ENCODE assay signal across 28 mouse cellular contexts in genomic region chr6:106758299-106758698, GRCm38 (mm10). TPM values are rescaled to one million over a fixed set of nuclear protein-coding genes. Genes with fewer than 3 reads are reported as not detected.
DNase-seq lines count a peak whose midpoint lies in the region; ATAC-seq and TF ChIP-seq lines count a peak whose summit lies in the region.
"Had no signal": no experiment of that assay in that cellular context is flagged by ENCODE, and none has a peak within 500 bp of the region (broad histone marks: within the 10 kb centered on the region; RNA-seq: fewer than 3 reads in every experiment).

No protein-coding gene starts in this region.

- DNase-seq in G1E (ENCODE audit: low spot score), result no peak
- no peak for DNase-seq in layer of hippocampus, adult 11-12 months (ENCODE audit: low spot score)
- DNase-seq in heart, adult 2 months, result no peak
- DNase-seq: adrenal gland, adult 8-10 months; adrenal gland, postnatal 25 days; cerebellum, adult 11-12 months; cerebellum, adult 9-10 months; cerebellum, postnatal 14 days; forebrain, postnatal 0 days; gastrocnemius, postnatal 25 days; heart, postnatal 10 days; heart, postnatal 36 days had no signal

- no peaks in the 10 kb centered on the region for H3K9me3 ChIP-seq in G1E (replicated peaks)
- H3K9me3 ChIP-seq: embryonic facial prominence, embryonic 12.5 days; embryonic facial prominence, embryonic 15.5 days; heart, embryonic 12.5 days; heart, embryonic 15.5 days; hindbrain, embryonic 10.5 days; hindbrain, embryonic 13.5 days; intestine, embryonic 15.5 days had no signal

- no peaks in the 10 kb centered on the region for H3K27me3 ChIP-seq in G1E (ENCODE audit: insufficient read depth, low read length)
- no peaks in the 10 kb centered on the region for H3K27me3 ChIP-seq in heart, adult 2 months (ENCODE audit: control insufficient read depth, insufficient read depth, low read length)
- H3K27me3 ChIP-seq: embryonic facial prominence, embryonic 12.5 days; embryonic facial prominence, embryonic 15.5 days; heart, embryonic 12.5 days; heart, embryonic 15.5 days; intestine, embryonic 15.5 days had no signal

- WGBS in heart, adult 2 months, result 53% methylated on average over 3 of the region's 3 CpGs

- intact Hi-C loops in heart, adult 2 months (cut with DNase I), result no loop called here

- no peak overlapping the region for H3K9ac ChIP-seq in heart, adult 2 months (ENCODE audit: low read depth, low read length)
- H3K9ac ChIP-seq: embryonic facial prominence, embryonic 12.5 days; embryonic facial prominence, embryonic 15.5 days; forebrain, postnatal 0 days; heart, embryonic 12.5 days; heart, embryonic 15.5 days; hindbrain, embryonic 13.5 days; intestine, embryonic 15.5 days had no signal

- peak; percentile 86 for ATAC-seq in G1E (ENCODE audit: extremely low read depth, insufficient number of reproducible peaks, low FRiP score, poor library complexity, severe bottlenecking)
- ATAC-seq in common myeloid progenitor, adult 5-6 weeks (replicated peaks; ENCODE audit: low read depth, poor library complexity, severe bottlenecking), result 0 out of 2 replicates have a peak, but pooled peaks have one; percentile 36
- peak; percentile 53 for ATAC-seq in megakaryocyte progenitor cell, adult 5-6 weeks (replicated peaks; ENCODE audit: poor library complexity)
- ATAC-seq in frontal cortex, adult (ENCODE audit: low TSS enrichment), result no peak
- ATAC-seq: activated CD4-positive, CD25-positive, alpha-beta regulatory T cell, adult 4 months; forebrain, embryonic 14.5 days; forebrain, postnatal 0 days; hindbrain, embryonic 16.5 days; intestine, embryonic 15.5 days had no signal

- no peak for TF ChIP-seq POLR2A in heart, adult 2 months (IDR thresholded peaks at IDR 0.05; ENCODE audit: insufficient read depth, low read depth, low read length)

- H3K4me1 ChIP-seq in G1E (ENCODE audit: insufficient read depth, low read depth, low read length), result no peaks in the 10 kb centered on the region
- H3K4me1 ChIP-seq in heart, adult 2 months (ENCODE audit: control insufficient read depth, insufficient read depth, low read length), result no peaks in the 10 kb centered on the region
- H3K4me1 ChIP-seq: embryonic facial prominence, embryonic 12.5 days; embryonic facial prominence, embryonic 15.5 days; heart, embryonic 12.5 days; heart, embryonic 15.5 days; hindbrain, embryonic 10.5 days; hindbrain, embryonic 13.5 days; intestine, embryonic 15.5 days had no signal

- H3K36me3 ChIP-seq in G1E (replicated peaks), result no peaks in the 10 kb centered on the region
- no peaks in the 10 kb centered on the region for H3K36me3 ChIP-seq in heart, adult 2 months (ENCODE audit: control insufficient read depth, insufficient read depth, low read length)
- H3K36me3 ChIP-seq: embryonic facial prominence, embryonic 12.5 days; embryonic facial prominence, embryonic 15.5 days; heart, embryonic 12.5 days; heart, embryonic 15.5 days; hindbrain, embryonic 10.5 days; hindbrain, embryonic 13.5 days; intestine, embryonic 15.5 days had no signal

- no peaks in the 10 kb centered on the region for H3K79me2 ChIP-seq in heart, adult 2 months (replicated peaks; ENCODE audit: control insufficient read depth, insufficient read depth, low read length)

- no peak overlapping the region for H3K27ac ChIP-seq in heart, adult 2 months
- H3K27ac ChIP-seq: embryonic facial prominence, embryonic 12.5 days; embryonic facial prominence, embryonic 15.5 days; heart, embryonic 15.5 days; hindbrain, embryonic 10.5 days; hindbrain, embryonic 13.5 days; intestine, embryonic 15.5 days had no signal

- H3K4me3 ChIP-seq in G1E (ENCODE audit: low read depth, low read length), result no peak overlapping the region
- no peak overlapping the region for H3K4me3 ChIP-seq in heart, adult 2 months
- H3K4me3 ChIP-seq: embryonic facial prominence, embryonic 12.5 days; embryonic facial prominence, embryonic 15.5 days; heart, embryonic 12.5 days; heart, embryonic 15.5 days; hindbrain, embryonic 10.5 days; hindbrain, embryonic 13.5 days; intestine, embryonic 15.5 days had no signal

- TF ChIP-seq CTCF in G1E (IDR thresholded peaks at IDR 0.05; ENCODE audit: low read depth, low read length), result no peak
- no peak for TF ChIP-seq CTCF in heart, adult 2 months (IDR thresholded peaks at IDR 0.05)

- no peak for TF ChIP-seq EP300 in heart, adult 2 months (IDR thresholded peaks at IDR 0.05; ENCODE audit: insufficient read depth, low read depth, low read length)

RNA-seq across cellular contexts. Expression of gene Il5ra, which starts 9.5 kb away (rescaled TPM):
- 8.1 and 12.5 TPM in 2 replicates for total RNA-seq in G1E (2014; fragmentation: Nextera tagmentation)
- total RNA-seq in G1E (2017), result 2.7 and 3.1 TPM in 2 replicates
- 0.14 and 0.23 TPM in 2 replicates for polyA plus RNA-seq in G1E (2012)
- 1.2 TPM in 1 of 2 replicates, not detected in the other for total RNA-seq in common myeloid progenitor, adult 5-6 weeks (2017)
- 0.46 and 0.49 TPM in 2 replicates for total RNA-seq in megakaryocyte progenitor cell, adult 5-6 weeks (2015)
- total RNA-seq in megakaryocyte progenitor cell, adult 5-6 weeks (2017), result 0.41 and 1.0 TPM in 2 replicates
- total RNA-seq in heart, adult 2 months (2021), result under 1 TPM in 1 of 2 experiments, not detected in 1; 0.30 TPM
- 0.06 TPM in 2 replicates for polyA plus RNA-seq in heart, adult 2 months (2012; rRNA removed)
- total RNA-seq: adrenal gland, postnatal 25 days; forebrain, postnatal 0 days; gastrocnemius, adult 8-10 months; gastrocnemius, postnatal 25 days; heart, adult 8-10 months; heart, postnatal 10 days had no signal
- polyA plus RNA-seq: embryonic facial prominence, embryonic 12.5 days; forebrain, embryonic 11.5 days; forebrain, embryonic 14.5 days; heart, embryonic 12.5 days; heart, embryonic 15.5 days; hindbrain, embryonic 13.5 days; hindbrain, embryonic 16.5 days; intestine, embryonic 15.5 days had no signal

RNA-seq across cellular contexts. Expression of gene Trnt1, which starts 10.6 kb away (rescaled TPM):
- total RNA-seq in G1E (2014; fragmentation: Nextera tagmentation) (71.6 and 79.9 TPM in 2 replicates), G1E (2017) (144 and 155 TPM in 2 replicates)
- 4.9 and 7.5 TPM in 2 replicates for polyA plus RNA-seq in G1E (2012)
- total RNA-seq in common myeloid progenitor, adult 5-6 weeks (2017), result 103 and 106 TPM in 2 replicates
- total RNA-seq in megakaryocyte progenitor cell, adult 5-6 weeks (2015), result 61.5 and 65.0 TPM in 2 replicates
- total RNA-seq in megakaryocyte progenitor cell, adult 5-6 weeks (2017), result 88.1 and 101 TPM in 2 replicates
- 10 to 100 TPM; 30.5 to 33.2 TPM for total RNA-seq in heart, adult 2 months (2021)
- polyA plus RNA-seq in heart, adult 2 months (2012; rRNA removed), result 6.0 and 13.0 TPM in 2 replicates

RNA-seq across cellular contexts. Expression of gene Crbn, which starts 41.6 kb away (rescaled TPM):
- total RNA-seq in G1E (2014; fragmentation: Nextera tagmentation) (40.5 and 42.8 TPM in 2 replicates), G1E (2017) (66.2 and 68.0 TPM in 2 replicates)
- polyA plus RNA-seq in G1E (2012), result 1.1 and 1.8 TPM in 2 replicates
- total RNA-seq in common myeloid progenitor, adult 5-6 weeks (2017), result 51.9 and 53.2 TPM in 2 replicates
- 19.7 and 23.6 TPM in 2 replicates for total RNA-seq in megakaryocyte progenitor cell, adult 5-6 weeks (2015)
- 34.6 and 43.8 TPM in 2 replicates for total RNA-seq in megakaryocyte progenitor cell, adult 5-6 weeks (2017)
- 10 to 100 TPM; 46.1 to 57.1 TPM for total RNA-seq in heart, adult 2 months (2021)
- 13.5 and 18.6 TPM in 2 replicates for polyA plus RNA-seq in heart, adult 2 months (2012; rRNA removed)
